Mouse (Mus musculus) limb, embryonic 14.5 days (tissue): ENCODE measurements around the gene Tsc1. TPM values are rescaled to one million over a fixed set of nuclear protein-coding genes. Genes with fewer than 3 reads are reported as not detected.

ENCODE experiments used
- ATAC-seq: fragments of 200-750 bp; cut with Nextera tagmentation; 2 replicates; pipeline ENCODE4 v1.8.0; 2017; ENCODE audit warnings: low read depth, moderate number of reproducible peaks, moderate TSS enrichment; ENCODE audit not compliant: low FRiP score
- DNase-seq: peaks from one replicate; pipeline ENCODE4 v3.0.0-alpha.2; 2015; ENCODE audit warnings: low spot score
- H3K27ac ChIP-seq: fragments of 300-500 bp; sonication (generic); replicated peaks from 2 replicates; pipeline ENCODE4 v1.5.1; 2014; ENCODE audit warnings: low read depth, mild to moderate bottlenecking, low read length, moderate library complexity, mixed read lengths
- H3K27me3 ChIP-seq: fragments of 300-500 bp; sonication (generic); 2 replicates; pipeline ENCODE4 v1.6.1; 2014; ENCODE audit warnings: low read length, mixed read lengths; ENCODE audit not compliant: control insufficient read depth, insufficient read depth
- H3K36me3 ChIP-seq: fragments of 300-500 bp; sonication (generic); 2 replicates; pipeline ENCODE4 v1.6.1; 2014; ENCODE audit warnings: mild to moderate bottlenecking, low read length, moderate library complexity, mixed read lengths; ENCODE audit not compliant: control insufficient read depth, insufficient read depth
- H3K4me1 ChIP-seq: fragments of 300-500 bp; sonication (generic); 2 replicates; pipeline ENCODE4 v1.6.1; 2014; ENCODE audit warnings: antibody characterized with exemption, low read length, mixed read lengths; ENCODE audit not compliant: control insufficient read depth, insufficient read depth
- H3K4me2 ChIP-seq: fragments of 300-500 bp; sonication (generic); replicated peaks from 2 replicates; pipeline ENCODE4 v1.6.1; 2014; ENCODE audit warnings: low read depth, mild to moderate bottlenecking, low read length, moderate library complexity; ENCODE audit not compliant: severe bottlenecking
- H3K4me3 ChIP-seq: fragments of 300-500 bp; sonication (generic); replicated peaks from 2 replicates; pipeline ENCODE4 v1.5.1; 2014; ENCODE audit warnings: low read length
- H3K9ac ChIP-seq: fragments of 300-500 bp; sonication (generic); 2 replicates; pipeline ENCODE4 v1.6.1; 2014; ENCODE audit warnings: mild to moderate bottlenecking, low read depth, low read length, moderate library complexity; ENCODE audit not compliant: severe bottlenecking
- H3K9me3 ChIP-seq: fragments of 300-500 bp; sonication (generic); 2 replicates; pipeline ENCODE4 v1.6.1; 2016; ENCODE audit warnings: low read length; ENCODE audit not compliant: control insufficient read depth
- POLR2A ChIP-seq: fragments of 200-500 bp; IDR thresholded peaks from 2 replicates; pipeline ENCODE4 v1.8.0; 2012; ENCODE audit warnings: inconsistent platforms, mild to moderate bottlenecking, moderate library complexity, borderline replicate concordance; ENCODE audit not compliant: insufficient read depth, insufficient read length; ENCODE audit errors: extremely low read depth
- WGBS: fragments of 180-500 bp; shearing (Covaris S2); extraction: QIAGEN DNeasy Blood & Tissue Kit; methylation state at CpG from one replicate; pipeline ENCODE4 v1.1.7; 2014; 5-methylcytosine and 5-hydroxymethylcytosine counted together
- polyA plus RNA-seq, 2 experiments: library from polyadenylated mRNA; depleted of rRNA in 1 of 2; stranded (reverse) in 1 of 2; unstranded in 1 of 2; fragments of >200 nt; fragmentation: Nextera tagmentation in 1 of 2; extraction: Ambion mirVana in 1 of 2; gene quantifications; 2 replicates each; pipeline versions ENCODE4 v1.2.1 to v1.2.3; 2012 to 2014

The Tsc1 gene
- polyA plus RNA-seq, 2 experiments = 15.7 to 18.5 TPM

- Histone ChIP-seq H3K9ac (no peak overlapping the region), H3K4me2 (no peak overlapping the region), H3K4me3 (no peak overlapping the region), H3K27ac (no peak overlapping the region), H3K9me3 (no peaks in the 10 kb centered on the region), H3K4me1 (no peaks in the 10 kb centered on the region), H3K27me3 (no peaks in the 10 kb centered on the region), H3K36me3 (peaks cover 46% of the 10 kb centered on the region)
- WGBS = 43% methylated on average over 3 of the region's 3 CpGs
- DNase-seq = peak; percentile 40
- ATAC-seq = no peak
- no peak for TF ChIP-seq POLR2A
Observed at GRCm38 (mm10) chr2:28688431-28688830, 47.4 kb downstream of the Tsc1 start.

- ATAC-seq = no peak
- H3K4me2 ChIP-seq = no peak overlapping the region
- peaks cover 6% of the 10 kb centered on the region; the same call in 1 of the 2 replicates for H3K36me3 ChIP-seq
- WGBS = 72% methylated on average over 9 of the region's 9 CpGs
- no peak overlapping the region for H3K27ac ChIP-seq
- no peak overlapping the region for H3K4me3 ChIP-seq
- DNase-seq = no peak
- H3K9me3 ChIP-seq = no peaks in the 10 kb centered on the region
- H3K9ac ChIP-seq = no peak overlapping the region
- H3K27me3 ChIP-seq = no peaks in the 10 kb centered on the region
- H3K4me1 ChIP-seq = no peaks in the 10 kb centered on the region
- no peak for TF ChIP-seq POLR2A
Observed at GRCm38 (mm10) chr2:28692692-28693091, 51.7 kb downstream of the Tsc1 start.

GRCm38 (mm10) chr2:28698566-28698965, 57.5 kb downstream of the Tsc1 start:
- Histone ChIP-seq H3K9me3 (no peaks in the 10 kb centered on the region), H3K4me2 (no peak overlapping the region), H3K36me3 (no peaks in the 10 kb centered on the region), H3K27ac (no peak overlapping the region), H3K9ac (no peak overlapping the region), H3K4me1 (0 out of 2 replicates have a peak, but pooled peaks cover 4% of the 10 kb centered on the region), H3K27me3 (no peaks in the 10 kb centered on the region), H3K4me3 (no peak overlapping the region)
- TF ChIP-seq POLR2A = no peak
- 71% methylated on average over 5 of the region's 5 CpGs for WGBS
- DNase-seq = no peak
- no peak for ATAC-seq

- WGBS = under 1% methylated on average over 53 of the region's 53 CpGs
- Histone ChIP-seq H3K9me3 (no peaks in the 10 kb centered on the region), H3K9ac (peak within 1 kb of the TSS; percentile 65), H3K4me1 (0 out of 2 replicates have a peak, but pooled peaks cover 4% of the 10 kb centered on the region), H3K27ac (0 out of 2 replicates have a peak within 1 kb of the TSS, but pooled peaks have one; percentile 56), H3K36me3 (no peaks in the 10 kb centered on the region), H3K4me3 (peak within 1 kb of the TSS; percentile 61), H3K4me2 (peak within 1 kb of the TSS; percentile 94), H3K27me3 (no peaks in the 10 kb centered on the region)
- no peak for TF ChIP-seq POLR2A
- DNase-seq (peak; percentile 82), ATAC-seq (peak; percentile 92)
Observed at GRCm38 (mm10) chr2:28699361-28700335, 58.6 kb downstream of the Tsc1 start, which contains the start of the genes Spaca9 and Ak8. TSS of gene Spaca9 (minus strand) at chr2:28699727. TSS of gene Ak8 (plus strand) at chr2:28700164.

GRCm38 (mm10) chr2:28701646-28702262, 60.7 kb downstream of the Tsc1 start:
- Histone ChIP-seq H3K4me3 (no peak overlapping the region), H3K9me3 (no peaks in the 10 kb centered on the region), H3K36me3 (no peaks in the 10 kb centered on the region), H3K9ac (no peak overlapping the region), H3K4me2 (no peak overlapping the region), H3K27me3 (no peaks in the 10 kb centered on the region), H3K27ac (no peak overlapping the region), H3K4me1 (peaks cover 9% of the 10 kb centered on the region; the same call in 1 of the 2 replicates)
- TF ChIP-seq POLR2A = no peak
- WGBS = 68% methylated on average over 8 of the region's 8 CpGs
- ATAC-seq (no peak), DNase-seq (no peak)
